Mouse (Mus musculus): ENCODE results near the gene Pea15a. TPM values are rescaled to one million over a fixed set of nuclear protein-coding genes. Genes with fewer than 3 reads are reported as not detected.

The Pea15a gene
- total and polyA plus RNA-seq, 3 experiments = 15.6 to 50.6 (median 23.7) TPM

- dilution Hi-C loops (cut with MboI; ENCODE audit: extremely low pct_ligation_motif_present, extremely low pct_unique_long_range_greater_than_20kb, low sequenced_read_pairs) (no loop called here), in situ Hi-C loops (cut with MboI; ENCODE audit: low pct_ligation_motif_present, low pct_unique_long_range_greater_than_20kb, low sequenced_read_pairs) (no loop called here)
- Histone ChIP-seq H3K9ac (ENCODE audit: insufficient read depth, low read depth) (no peak overlapping the region), H3K36me3 (replicated peaks in 1 of 2; ENCODE audit: control insufficient read depth in 1 of 2, insufficient read depth in 1 of 2, low read length in 1 of 2) (peaks cover 27 to 58% of the 10 kb centered on the region in 2 experiments), H3K4me1 (ENCODE audit: control insufficient read depth in 1 of 2, insufficient read depth in 2 of 2) (peaks cover 23 to 66% of the 10 kb centered on the region in 2 experiments), H3K27ac (ENCODE audit: insufficient read depth, low read depth) (no peak overlapping the region), H3K4me2 (ENCODE audit: insufficient read depth, low read depth, poor library complexity, severe bottlenecking) (no peak overlapping the region), H3K4me3 (replicated peaks in 1 of 3; ENCODE audit: low read depth in 2 of 3, low read length in 2 of 3, poor library complexity in 1 of 3) (no peak overlapping the region), H3K27me3 (replicated peaks) (no peaks in the 10 kb centered on the region), H3K79me2 (replicated peaks; ENCODE audit: control insufficient read depth, extremely low read depth, insufficient read depth, poor library complexity, severe bottlenecking) (peaks cover 5% of the 10 kb centered on the region; the same call in 1 of the 2 replicates), H3K9me3 (replicated peaks; ENCODE audit: low read length) (no peaks in the 10 kb centered on the region)
- TF ChIP-seq ZC3H11A (IDR thresholded peaks at IDR 0.05; ENCODE audit: low read depth, low read length) = no peak
- no peak for TF ChIP-seq JUN (IDR thresholded peaks at IDR 0.05; ENCODE audit: insufficient read depth, low read depth, low read length)
- TF ChIP-seq USF1 (IDR thresholded peaks at IDR 0.05; ENCODE audit: low read depth, low read length) = no peak
- no peak for TF ChIP-seq SMC3 (IDR thresholded peaks at IDR 0.05; ENCODE audit: low read depth, low read length)
- no peak for DNase-seq (ENCODE audit: extremely low read depth)
Measured at GRCm38 (mm10) chr1:172204033-172204813, 2.4 kb downstream of the Pea15a start.

- H3K79me2 ChIP-seq (replicated peaks; ENCODE audit: control insufficient read depth, extremely low read depth, insufficient read depth, poor library complexity, severe bottlenecking) = peaks cover 5% of the 10 kb centered on the region; the same call in 1 of the 2 replicates
- H3K4me3 ChIP-seq (replicated peaks in 1 of 3; ENCODE audit: low read depth in 2 of 3, low read length in 2 of 3, poor library complexity in 1 of 3) = no peak overlapping the region
- no peaks in the 10 kb centered on the region for H3K27me3 ChIP-seq (replicated peaks)
- no peak overlapping the region for H3K27ac ChIP-seq (ENCODE audit: insufficient read depth, low read depth)
- no peak overlapping the region for H3K9ac ChIP-seq (ENCODE audit: insufficient read depth, low read depth)
- in situ Hi-C loops (cut with MboI; ENCODE audit: low pct_ligation_motif_present, low pct_unique_long_range_greater_than_20kb, low sequenced_read_pairs) (no loop called here), dilution Hi-C loops (cut with MboI; ENCODE audit: extremely low pct_ligation_motif_present, extremely low pct_unique_long_range_greater_than_20kb, low sequenced_read_pairs) (no loop called here)
- no peak for DNase-seq (ENCODE audit: extremely low read depth)
- TF ChIP-seq KAT2A (IDR thresholded peaks at IDR 0.05; ENCODE audit: insufficient replicate concordance, low read length) (no peak), MAX (IDR thresholded peaks at IDR 0.05; ENCODE audit: low read length) (no peak), IRF4 (IDR thresholded peaks at IDR 0.05; ENCODE audit: low read depth, low read length) (no peak), JUN (IDR thresholded peaks at IDR 0.05; ENCODE audit: insufficient read depth, low read depth, low read length) (no peak)
- no peaks in the 10 kb centered on the region for H3K9me3 ChIP-seq (replicated peaks; ENCODE audit: low read length)
- H3K4me2 ChIP-seq (ENCODE audit: insufficient read depth, low read depth, poor library complexity, severe bottlenecking) = no peak overlapping the region
- H3K36me3 ChIP-seq (replicated peaks in 1 of 2; ENCODE audit: control insufficient read depth in 1 of 2, insufficient read depth in 1 of 2, low read length in 1 of 2) = peaks cover 30 to 62% of the 10 kb centered on the region in 2 experiments
- peaks cover 23 to 66% of the 10 kb centered on the region in 2 experiments for H3K4me1 ChIP-seq (ENCODE audit: control insufficient read depth in 1 of 2, insufficient read depth in 2 of 2)
Measured at GRCm38 (mm10) chr1:172203566-172203965, 3.0 kb downstream of the Pea15a start.

- Histone ChIP-seq H3K4me3 (replicated peaks in 1 of 3; ENCODE audit: low read depth in 2 of 3, low read length in 2 of 3, poor library complexity in 1 of 3) (no peak overlapping the region), H3K79me2 (replicated peaks; ENCODE audit: control insufficient read depth, extremely low read depth, insufficient read depth, poor library complexity, severe bottlenecking) (peaks cover 5% of the 10 kb centered on the region; the same call in 1 of the 2 replicates), H3K4me1 (ENCODE audit: control insufficient read depth in 1 of 2, insufficient read depth in 2 of 2) (peaks cover 23 to 66% of the 10 kb centered on the region in 2 experiments), H3K36me3 (replicated peaks in 1 of 2; ENCODE audit: control insufficient read depth in 1 of 2, insufficient read depth in 1 of 2, low read length in 1 of 2) (peaks cover 34 to 68% of the 10 kb centered on the region in 2 experiments), H3K27ac (ENCODE audit: insufficient read depth, low read depth) (no peak overlapping the region), H3K4me2 (ENCODE audit: insufficient read depth, low read depth, poor library complexity, severe bottlenecking) (no peak overlapping the region), H3K9me3 (replicated peaks; ENCODE audit: low read length) (no peaks in the 10 kb centered on the region), H3K9ac (ENCODE audit: insufficient read depth, low read depth) (no peak overlapping the region), H3K27me3 (replicated peaks) (no peaks in the 10 kb centered on the region)
- DNase-seq (ENCODE audit: extremely low read depth) = no peak
- no peak for TF ChIP-seq SMC3 (IDR thresholded peaks at IDR 0.05; ENCODE audit: low read depth, low read length)
- TF ChIP-seq USF1 (IDR thresholded peaks at IDR 0.05; ENCODE audit: low read depth, low read length) = no peak
- no peak for TF ChIP-seq POLR2A (IDR thresholded peaks at IDR 0.05; ENCODE audit: low read depth, low read length)
- in situ Hi-C loops (cut with MboI; ENCODE audit: low pct_ligation_motif_present, low pct_unique_long_range_greater_than_20kb, low sequenced_read_pairs) = no loop called here
- dilution Hi-C loops (cut with MboI; ENCODE audit: extremely low pct_ligation_motif_present, extremely low pct_unique_long_range_greater_than_20kb, low sequenced_read_pairs) = no loop called here
Measured at GRCm38 (mm10) chr1:172202894-172203522, 3.6 kb downstream of the Pea15a start.
